Mouse (Mus musculus): ENCODE data around the gene Rpusd1.
"Not testable (repeated sequence)": the region's sequence is repeated elsewhere in the genome, so short reads cannot be mapped to it uniquely, and the experiment has no call there.

Gene Rpusd1

DNA sequence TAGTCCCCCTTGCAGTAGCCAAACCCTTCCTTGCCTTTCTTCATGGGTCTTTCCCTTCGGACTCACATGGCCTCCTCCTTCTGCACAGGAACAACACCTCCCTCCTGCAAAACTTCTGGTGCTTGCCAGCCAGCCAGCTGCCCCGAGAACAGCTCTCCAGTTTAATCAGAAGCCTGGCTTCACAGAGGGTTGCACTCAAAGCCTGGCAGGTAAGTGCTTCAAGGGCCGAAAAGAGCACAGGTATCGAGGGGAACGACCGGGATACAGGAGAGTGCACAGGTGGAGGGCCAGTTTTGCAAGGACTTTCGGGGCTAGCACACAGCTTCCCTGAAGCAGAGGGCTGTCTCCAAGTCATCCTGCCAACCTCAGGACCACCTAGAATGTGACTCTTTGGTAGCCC is 11.4 kb downstream of the Rpusd1 start:
- no peak for DNase-seq (ENCODE audit: low read depth, low spot score)

DNA sequence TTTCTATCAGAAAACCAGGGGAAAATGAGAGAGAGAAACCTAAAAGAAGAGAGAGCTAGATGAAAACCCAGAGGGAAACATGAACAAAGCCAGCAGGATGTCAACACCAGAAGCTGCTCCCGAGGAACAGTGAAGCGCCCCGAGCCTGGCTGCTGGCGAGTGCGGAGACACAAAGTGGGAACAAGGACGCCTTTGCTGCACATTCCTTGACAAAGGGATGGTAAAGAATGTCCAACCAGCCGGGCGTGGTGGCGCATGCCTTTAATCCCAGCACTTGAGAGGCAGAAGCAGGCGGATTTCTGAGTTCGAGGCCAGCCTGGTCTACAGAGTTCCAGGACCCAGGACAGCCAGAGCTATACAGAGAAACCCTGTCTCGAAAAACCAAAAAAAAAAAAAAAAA is 14.0 kb downstream of the Rpusd1 start:
- not testable (repeated sequence) for DNase-seq (ENCODE audit: low read depth, low spot score)

DNA sequence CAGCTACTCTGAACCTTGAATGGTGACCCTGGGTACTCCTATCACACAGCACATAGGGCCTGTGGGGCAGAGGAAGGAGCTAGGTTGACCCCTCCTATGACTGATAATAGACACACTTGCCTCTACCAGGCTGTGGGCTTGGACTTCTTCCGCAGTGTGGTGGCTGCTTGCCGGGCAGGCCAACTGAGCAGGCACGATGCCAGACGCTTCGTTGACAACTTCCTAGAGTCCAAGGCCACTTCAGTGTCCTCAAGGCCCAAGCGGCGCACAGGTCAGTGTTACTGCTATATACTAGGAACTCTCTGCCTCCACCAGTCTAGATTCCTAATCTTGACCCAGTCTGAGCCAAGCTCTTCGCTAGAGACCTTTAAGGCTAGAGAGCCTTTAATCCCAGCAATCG is 16.4 kb downstream of the Rpusd1 start:
- no peak for DNase-seq (ENCODE audit: low read depth, low spot score)

DNA sequence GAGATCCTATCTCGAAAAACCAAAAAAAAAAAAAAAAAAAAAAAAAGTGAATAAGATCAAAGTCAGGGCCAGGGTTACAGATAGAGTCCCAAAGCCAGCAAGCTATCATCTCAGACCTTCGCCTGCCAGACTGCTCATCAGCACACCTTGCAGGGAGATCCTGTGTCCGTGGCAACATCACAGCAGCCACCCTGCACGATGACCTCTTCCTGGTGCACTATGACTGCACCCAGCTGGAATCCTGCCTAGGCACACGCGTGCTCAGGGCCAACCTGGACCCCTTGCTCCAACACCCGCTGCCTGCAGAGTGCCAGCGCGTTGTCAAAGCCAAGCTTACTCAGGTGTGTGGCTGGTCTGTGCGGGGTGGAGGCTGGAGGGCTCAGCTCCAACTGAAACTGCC is 16.8 kb downstream of the Rpusd1 start:
- no peak for DNase-seq (ENCODE audit: low read depth, low spot score)

DNA sequence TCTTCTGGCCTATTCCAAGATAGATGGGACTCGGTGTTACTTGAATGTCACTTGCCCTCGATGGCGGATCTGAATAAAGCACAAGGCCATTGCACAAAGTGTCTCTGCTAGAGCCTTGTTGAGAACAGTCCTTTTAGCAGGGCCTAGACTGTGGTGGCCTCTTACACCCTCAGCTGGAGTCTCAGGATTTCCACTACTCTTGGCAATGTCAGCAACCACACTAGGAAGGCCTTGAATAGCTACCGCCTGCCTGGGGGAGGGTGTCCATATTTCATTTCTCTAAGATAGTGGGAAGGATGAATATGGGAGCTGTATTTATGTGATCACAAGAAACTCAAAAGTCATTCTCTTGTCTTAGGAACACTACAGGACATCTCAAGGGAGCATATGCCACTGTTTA is 20.8 kb downstream of the Rpusd1 start:
- DNase-seq (ENCODE audit: low read depth, low spot score) = no peak

DNA sequence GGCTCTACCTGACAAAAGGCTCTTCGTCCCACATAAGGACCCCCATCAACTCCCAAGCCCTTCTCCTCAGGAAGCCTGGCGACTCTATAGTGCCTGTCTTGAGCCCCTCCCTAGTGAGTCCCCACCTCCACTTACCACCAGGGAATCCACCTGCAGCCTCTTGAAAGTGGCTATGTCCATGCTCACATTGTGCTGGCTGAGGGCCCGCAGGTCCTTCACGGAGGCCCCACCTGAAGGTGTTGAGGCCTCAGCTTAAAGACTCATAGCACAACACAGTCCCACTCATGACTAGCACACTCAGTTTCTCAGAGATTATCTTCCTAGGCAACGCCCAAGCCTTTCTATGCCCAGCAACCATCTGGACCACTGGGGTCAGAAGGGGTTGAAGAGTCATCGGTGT is 21.8 kb downstream of the Rpusd1 start:
- no peak for DNase-seq (ENCODE audit: low read depth, low spot score)

DNA sequence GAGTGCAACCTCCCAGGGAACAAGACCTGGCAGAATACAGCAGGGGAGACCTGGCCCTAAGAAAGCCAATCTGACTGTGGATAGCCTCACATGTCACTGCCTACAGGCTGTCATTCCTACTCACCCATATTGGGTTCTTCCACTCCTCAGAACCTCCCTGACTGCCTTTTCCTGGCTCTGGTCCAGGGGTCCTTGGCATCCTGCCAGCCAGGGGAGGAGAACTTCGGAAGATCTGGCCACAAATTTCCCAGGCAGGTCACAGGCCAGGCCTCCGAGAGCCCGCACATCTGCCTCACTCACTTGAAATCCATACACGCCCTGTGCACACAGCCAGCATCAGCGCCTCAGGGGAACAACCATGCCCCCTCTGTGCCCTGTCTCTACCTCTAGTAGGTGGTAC is 24.0 kb downstream of the Rpusd1 start:
- DNase-seq (ENCODE audit: low read depth, low spot score) = no peak

DNA sequence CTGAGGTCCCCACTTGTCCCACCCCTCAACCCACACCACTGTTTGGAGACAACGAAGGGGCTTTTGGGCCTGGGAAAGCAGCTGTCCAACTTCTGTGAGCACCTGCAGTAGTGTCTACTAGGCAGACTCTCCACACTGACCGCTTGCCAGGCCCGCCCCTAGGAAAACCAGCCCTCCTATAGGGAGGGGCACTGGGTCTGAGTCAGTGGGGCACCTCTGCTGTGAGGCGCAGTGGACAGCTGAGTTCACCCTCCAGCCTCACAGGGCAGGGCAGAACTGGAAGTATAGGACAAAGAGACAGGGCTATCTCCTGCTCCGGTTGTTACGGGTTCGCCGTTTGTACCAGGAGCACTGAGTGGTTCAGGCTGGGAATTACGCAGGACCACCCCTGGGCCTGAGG is 26.8 kb downstream of the Rpusd1 start, which contains the start of gene Msln:
Msln (minus strand) TSS at position 138 of the 400 bp plus-strand sequence.
- no peak for DNase-seq (ENCODE audit: low read depth, low spot score)

DNA sequence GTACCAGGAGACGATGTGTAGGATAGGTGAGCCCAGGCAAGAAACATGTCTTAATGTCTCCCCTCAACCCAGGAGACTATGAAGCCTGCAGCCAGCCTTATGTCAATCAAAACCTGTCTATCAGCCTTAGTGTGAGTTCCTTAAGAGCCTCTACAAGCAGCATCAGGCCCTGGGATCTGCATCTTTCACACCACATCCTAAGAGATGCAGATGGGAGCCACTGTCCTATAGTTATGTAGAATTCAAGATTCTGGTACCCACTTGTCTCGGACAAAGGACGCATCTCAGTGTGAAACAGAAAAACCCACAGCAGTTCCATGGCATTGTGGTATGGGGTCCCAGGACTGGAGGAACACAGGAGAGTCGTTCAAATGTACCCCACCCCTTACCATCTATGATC is 27.6 kb downstream of the Rpusd1 start:
- DNase-seq (ENCODE audit: low read depth, low spot score) = no peak

DNA sequence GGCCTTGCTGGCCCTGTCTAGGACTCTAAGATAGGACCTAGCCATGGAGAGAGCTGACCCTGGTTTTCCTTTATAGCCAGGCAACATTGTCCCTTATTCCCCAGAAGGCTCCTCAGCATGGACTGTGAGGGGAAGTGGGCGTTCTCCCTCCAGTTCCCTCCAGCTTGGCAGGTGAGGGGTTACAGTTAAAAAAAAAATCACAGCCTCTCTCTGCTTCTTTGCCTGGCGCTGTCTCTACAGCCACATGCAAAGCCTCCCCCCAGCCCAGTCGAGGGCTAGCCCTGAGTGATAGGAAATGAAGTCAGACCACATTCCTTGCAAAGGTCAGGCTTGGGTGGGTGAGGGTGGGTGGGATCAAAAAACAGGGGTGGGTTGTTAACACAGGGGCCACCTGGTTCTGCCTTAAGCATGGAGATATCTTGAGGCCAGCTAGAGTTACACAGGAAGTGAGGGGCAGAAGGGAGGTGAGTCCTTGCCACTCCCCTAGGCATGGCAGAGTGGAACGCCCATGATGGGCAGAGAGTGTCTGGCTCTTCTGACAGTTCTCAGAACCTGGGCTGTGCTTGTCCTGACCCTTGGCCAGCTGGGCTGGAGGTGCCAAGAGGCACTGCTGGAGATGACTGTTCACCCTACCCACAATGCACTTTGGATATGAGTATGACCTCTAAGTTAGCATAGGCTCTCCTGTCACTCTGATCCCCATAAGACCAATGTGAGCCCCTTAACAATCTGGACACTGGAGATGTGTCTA is 28.3 kb downstream of the Rpusd1 start:
- no peak for DNase-seq (ENCODE audit: low read depth, low spot score)

DNA sequence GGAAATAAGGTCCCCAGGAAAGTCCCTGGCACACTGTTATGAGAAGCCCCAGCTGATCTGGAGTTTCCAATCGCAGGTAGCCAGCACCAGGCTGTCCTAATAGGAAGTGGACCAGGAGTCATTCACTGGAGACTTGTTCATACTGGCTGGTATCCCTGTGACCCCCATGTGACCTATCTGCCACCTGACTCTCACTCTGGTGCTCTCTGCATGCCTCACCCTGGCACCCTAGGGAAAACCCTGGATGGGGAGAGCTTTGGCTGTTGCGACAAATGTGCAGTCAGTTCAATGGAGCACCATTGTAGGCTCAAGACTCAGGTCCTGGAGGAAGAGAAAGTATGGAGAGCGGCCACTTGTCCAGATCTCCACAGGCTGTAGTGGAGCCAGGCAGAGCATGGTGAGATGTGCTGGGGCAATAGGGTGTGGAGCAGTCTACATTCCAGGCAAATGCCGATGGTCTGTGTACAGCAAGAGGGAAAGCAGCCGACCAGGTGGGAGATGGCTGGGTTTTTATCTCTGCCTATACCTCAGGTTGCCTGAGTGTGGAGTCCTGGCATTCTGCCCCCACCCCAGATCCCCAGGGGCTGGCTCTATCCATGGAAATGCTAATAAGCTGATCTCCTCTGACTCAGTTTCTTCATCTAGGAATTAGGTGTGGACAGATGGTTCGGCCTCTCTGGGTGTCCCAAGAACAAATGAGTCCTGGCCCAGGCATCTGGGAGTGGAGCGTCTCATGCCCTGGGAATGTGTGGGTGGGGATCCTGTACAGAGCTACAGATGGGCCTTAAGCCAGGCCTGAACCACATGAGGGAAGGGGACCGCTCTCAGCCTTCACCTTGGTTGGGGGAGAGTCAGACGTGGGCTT is 29.1 kb downstream of the Rpusd1 start:
- DNase-seq (ENCODE audit: low read depth, low spot score) = no peak

DNA sequence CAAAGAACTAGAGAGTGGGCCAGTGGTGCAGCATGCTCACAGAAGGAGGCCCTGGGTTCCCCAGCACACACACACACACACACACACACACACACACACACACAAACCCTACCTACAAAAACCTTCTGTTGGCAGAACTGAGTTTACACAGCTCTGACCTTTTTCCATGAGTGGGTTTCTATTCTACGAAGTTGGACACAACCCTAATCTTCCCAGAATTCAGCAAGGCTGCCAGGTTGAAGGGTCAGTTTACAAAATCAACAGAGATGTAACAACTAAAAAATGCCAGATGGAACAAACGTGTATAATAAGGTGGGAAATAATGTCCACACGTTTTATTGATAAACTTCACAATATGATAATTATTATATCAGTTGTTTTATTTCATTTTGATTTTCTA is 30.2 kb downstream of the Rpusd1 start:
- DNase-seq (ENCODE audit: low read depth, low spot score) = no peak

DNA sequence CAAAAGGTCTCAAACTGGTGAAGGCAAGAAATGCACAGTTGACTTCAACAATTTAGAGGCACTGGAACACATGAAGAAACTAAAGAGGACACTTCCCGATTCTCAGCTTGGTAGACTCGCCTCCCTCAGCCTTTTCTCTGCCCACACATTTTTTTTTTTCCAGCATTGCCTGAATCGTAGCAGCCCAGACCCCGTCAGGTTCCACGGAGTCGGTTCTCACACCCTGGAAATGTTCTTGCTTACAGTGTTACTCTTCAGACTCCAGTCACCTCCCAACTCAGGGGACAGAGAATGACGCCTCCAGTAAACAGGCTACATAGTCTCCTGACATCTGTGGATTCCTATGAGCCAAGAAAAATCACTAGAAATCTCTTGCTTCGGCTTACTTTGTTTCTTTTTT is 32.7 kb downstream of the Rpusd1 start:
- no peak for DNase-seq (ENCODE audit: low read depth, low spot score)

DNA sequence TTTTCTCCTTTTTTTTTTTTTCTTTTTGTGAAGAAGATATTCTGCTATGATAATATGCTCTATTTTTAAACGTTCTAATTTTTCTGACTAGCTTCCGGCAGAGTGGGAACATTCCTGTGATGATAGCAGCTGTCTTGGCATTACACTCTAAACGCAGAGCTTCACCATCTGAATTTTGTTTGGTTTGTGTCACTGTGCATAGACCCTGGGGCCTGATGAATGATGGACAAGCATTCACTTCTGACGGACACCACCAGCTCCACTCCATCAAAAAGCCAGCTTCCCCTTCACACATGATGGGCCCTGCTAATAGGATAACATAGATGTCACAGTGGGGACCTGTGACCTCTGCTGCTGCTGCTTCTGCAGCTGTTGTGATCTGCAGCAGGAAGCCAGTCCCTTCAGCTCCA is 34.1 kb downstream of the Rpusd1 start:
- DNase-seq (ENCODE audit: low read depth, low spot score) = no peak

DNA sequence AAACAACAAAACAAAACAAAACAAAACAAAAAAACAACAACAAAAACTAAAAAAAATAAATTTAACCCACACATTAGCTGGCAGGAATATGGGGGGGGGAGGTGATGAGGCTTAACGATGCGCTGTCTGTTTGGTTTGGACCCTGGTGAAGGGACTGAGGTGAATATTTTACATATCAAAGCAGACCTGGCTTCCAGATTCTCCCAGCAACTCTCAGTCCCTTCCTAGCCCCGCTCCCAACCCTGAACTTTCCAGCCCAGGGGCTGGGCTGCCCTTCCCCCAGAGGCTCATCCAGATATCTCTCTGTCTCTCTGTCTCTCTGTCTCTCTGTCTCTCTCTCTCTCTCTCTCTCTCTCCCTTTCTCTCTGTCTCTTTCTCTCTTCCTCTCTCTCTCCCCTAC is 35.1 kb downstream of the Rpusd1 start:
- DNase-seq (ENCODE audit: low read depth, low spot score) = no peak

DNA sequence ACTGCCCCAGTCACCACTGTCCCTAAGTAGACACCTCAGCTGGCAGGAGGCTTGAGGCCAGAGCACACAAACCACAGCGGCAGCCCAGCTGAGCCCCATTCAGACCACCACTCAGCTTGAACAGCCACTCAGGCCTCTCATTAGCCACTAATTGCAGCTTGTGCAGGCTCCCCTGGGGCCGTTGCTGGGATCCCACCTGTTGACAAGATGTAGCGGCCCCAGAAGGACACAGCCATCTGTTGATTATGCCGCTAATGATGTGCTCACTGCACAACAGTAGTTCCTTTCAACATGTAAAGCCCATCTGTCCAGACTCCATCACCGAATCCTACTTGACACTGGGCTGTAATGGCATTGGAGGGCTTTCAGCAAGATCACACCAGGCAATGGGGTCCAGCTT is 38.4 kb downstream of the Rpusd1 start:
- no peak for DNase-seq (ENCODE audit: low read depth, low spot score)

DNA sequence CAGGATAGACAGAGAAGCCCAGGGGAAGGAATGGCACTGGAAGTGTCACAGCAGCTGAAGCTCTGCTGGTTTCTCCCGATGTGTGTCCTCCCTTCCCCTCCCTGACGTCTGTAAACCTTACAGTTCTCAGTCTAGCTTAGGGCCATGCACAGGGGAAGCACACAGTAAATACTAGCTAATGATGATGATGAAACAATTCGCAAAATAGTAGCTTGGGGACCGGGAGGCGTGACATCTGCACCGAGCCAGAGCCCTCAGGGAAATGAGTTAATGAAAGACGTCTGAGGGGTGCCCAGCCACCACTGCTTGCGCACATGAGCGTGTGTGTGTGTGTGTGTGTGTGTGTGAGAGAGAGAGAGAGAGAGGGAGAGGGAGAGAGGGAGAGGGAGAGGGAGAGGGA is 41.9 kb downstream of the Rpusd1 start:
- DNase-seq (ENCODE audit: low read depth, low spot score) = no peak

DNA sequence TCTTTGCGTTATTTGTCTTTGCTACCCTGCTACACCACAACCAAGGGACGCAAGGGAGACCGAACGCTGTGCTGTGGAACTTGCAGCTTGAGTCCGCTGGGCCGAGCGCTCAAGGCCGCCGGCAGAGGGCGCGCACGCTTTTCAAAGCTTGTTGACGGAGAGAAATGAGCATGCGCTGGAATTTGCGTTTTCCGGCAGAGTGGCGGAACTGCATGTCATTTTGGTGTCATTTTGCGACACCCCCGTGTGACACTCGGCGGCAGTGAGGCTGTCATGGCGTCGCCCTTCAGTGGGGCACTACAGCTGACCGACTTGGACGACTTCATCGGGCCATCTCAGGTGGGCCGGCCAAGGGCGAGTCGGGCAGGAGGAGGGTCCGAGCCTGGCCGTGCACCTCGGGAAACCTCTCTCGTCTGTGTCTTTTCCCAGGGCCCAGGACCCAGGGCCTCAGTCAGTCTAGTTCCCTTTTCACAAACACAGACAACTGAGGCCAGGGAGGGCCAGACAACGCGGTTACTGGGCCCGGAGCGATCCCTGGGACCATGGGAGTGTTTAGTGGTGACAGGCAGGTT is 46.2 kb downstream of the Rpusd1 start, which contains the start of gene Narfl:
Narfl (plus strand) TSS at position 228 of the 572 bp plus-strand sequence.
- peak; percentile 98 for DNase-seq (ENCODE audit: low read depth, low spot score)

DNA sequence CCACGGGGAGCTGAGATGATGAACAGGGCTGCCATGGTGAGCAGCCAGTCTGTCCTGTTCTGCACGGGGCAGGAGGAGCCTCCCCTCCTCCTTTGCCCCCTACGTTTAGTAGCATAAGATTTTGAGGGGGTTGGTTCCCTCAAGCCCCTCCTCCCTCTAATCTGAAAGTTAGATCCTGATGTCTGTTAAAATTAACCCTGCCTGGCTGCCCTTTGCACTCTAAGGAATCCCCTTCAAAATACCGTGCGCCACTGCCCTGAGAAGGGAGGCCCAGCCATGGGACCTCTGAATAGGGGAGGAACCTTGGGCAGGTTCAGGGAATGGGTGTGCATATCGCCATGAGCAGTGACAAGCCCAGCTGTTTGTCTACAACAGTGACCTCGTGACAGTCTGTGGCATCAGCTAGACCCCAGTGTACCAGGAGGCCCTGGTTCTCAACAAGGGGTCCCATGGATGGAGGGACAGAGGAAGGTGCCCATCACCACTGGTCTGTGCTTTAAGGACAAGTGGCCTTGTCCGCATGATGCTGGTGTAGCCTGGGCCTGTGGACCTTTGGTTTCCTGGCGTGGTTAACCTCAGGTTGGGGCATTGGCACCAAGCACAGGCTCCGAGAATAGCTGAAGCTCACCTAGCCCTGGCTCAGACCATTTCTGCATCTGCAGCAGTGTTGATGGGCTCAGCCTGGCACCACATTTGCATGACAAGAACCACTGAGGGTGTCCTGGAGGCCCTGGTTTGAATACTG is 48.0 kb downstream of the Rpusd1 start:
- no peak for DNase-seq (ENCODE audit: low read depth, low spot score)

DNA sequence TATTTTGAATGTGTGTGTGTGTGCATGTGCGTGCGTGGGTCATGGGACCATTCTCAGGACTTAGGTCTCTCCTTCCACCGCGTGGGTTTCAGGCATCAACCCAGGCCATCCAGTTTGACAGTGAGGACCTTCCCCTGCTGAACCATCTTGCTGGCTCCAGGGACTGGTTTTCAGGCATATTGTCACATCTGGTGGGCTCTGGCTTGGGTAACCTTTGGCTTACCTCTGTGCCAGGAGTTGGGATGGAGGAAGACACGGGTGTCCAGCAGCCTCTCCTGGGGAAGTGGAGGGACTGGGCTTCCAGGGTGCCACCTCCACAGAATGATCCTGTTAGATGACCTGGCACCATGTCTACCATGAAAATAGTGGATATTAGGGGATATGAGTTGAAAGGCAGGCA is 50.5 kb downstream of the Rpusd1 start:
- no peak for DNase-seq (ENCODE audit: low read depth, low spot score)

All from retina, postnatal 7 days (tissue).